Mouse (Mus musculus) liver, embryonic 16.5 days (tissue): ENCODE data around the gene Gm49711. TPM values are rescaled to one million over a fixed set of nuclear protein-coding genes. Genes with fewer than 3 reads are reported as not detected.

Source experiments
- ATAC-seq: fragments of 200-750 bp; cut with Nextera tagmentation; 2 replicates; pipeline ENCODE4 v1.8.0; 2017; ENCODE audit warnings: low read depth, mild to moderate bottlenecking, moderate number of reproducible peaks, moderate library complexity
- H3K27ac ChIP-seq: fragments of 300-500 bp; sonication (generic); 2 replicates; pipeline ENCODE4 v1.5.1; 2014; ENCODE audit warnings: mild to moderate bottlenecking, low read length
- H3K27me3 ChIP-seq: fragments of 300-500 bp; sonication (generic); 2 replicates; pipeline ENCODE4 v1.6.1; 2014; ENCODE audit warnings: low read depth, low read length, mixed read lengths; ENCODE audit not compliant: control insufficient read depth, insufficient read depth
- H3K36me3 ChIP-seq: fragments of 300-500 bp; sonication (generic); 2 replicates; pipeline ENCODE4 v1.6.1; 2014; ENCODE audit warnings: mild to moderate bottlenecking; ENCODE audit not compliant: control insufficient read depth, insufficient read depth
- H3K4me1 ChIP-seq: fragments of 300-500 bp; sonication (generic); 2 replicates; pipeline ENCODE4 v1.6.1; 2014; ENCODE audit warnings: low read depth, low read length, mixed read lengths; ENCODE audit not compliant: control insufficient read depth
- H3K4me2 ChIP-seq: fragments of 300-500 bp; sonication (generic); 2 replicates; pipeline ENCODE4 v1.6.1; 2014; ENCODE audit warnings: low read depth, low read length, mixed read lengths
- H3K4me3 ChIP-seq: fragments of 300-500 bp; sonication (generic); 2 replicates; pipeline ENCODE4 v1.5.1; 2014; ENCODE audit warnings: low read depth, mild to moderate bottlenecking, low read length
- H3K9ac ChIP-seq: fragments of 300-500 bp; sonication (generic); 2 replicates; pipeline ENCODE4 v1.6.1; 2014; ENCODE audit warnings: low read depth, low read length
- H3K9me3 ChIP-seq: fragments of 300-500 bp; sonication (generic); replicated peaks from 2 replicates; pipeline ENCODE4 v1.6.1; 2016; ENCODE audit warnings: low read length; ENCODE audit not compliant: control insufficient read depth
- WGBS: fragments of 180-500 bp; shearing (Covaris S2); extraction: QIAGEN DNeasy Blood & Tissue Kit; methylation state at CpG from one replicate; pipeline ENCODE4 v1.1.7; 2014; ENCODE audit not compliant: insufficient replicate concordance; 5-methylcytosine and 5-hydroxymethylcytosine counted together
- polyA plus RNA-seq: library from polyadenylated mRNA; unstranded; fragments of >200 nt; fragmentation: Nextera tagmentation; extraction: Ambion mirVana; gene quantifications from 2 replicates; pipeline ENCODE4 v1.2.1, GENCODE M21; 2015

Gm49711 gene
- polyA plus RNA-seq, 1 experiment from 2014 or later = not detected

DNA sequence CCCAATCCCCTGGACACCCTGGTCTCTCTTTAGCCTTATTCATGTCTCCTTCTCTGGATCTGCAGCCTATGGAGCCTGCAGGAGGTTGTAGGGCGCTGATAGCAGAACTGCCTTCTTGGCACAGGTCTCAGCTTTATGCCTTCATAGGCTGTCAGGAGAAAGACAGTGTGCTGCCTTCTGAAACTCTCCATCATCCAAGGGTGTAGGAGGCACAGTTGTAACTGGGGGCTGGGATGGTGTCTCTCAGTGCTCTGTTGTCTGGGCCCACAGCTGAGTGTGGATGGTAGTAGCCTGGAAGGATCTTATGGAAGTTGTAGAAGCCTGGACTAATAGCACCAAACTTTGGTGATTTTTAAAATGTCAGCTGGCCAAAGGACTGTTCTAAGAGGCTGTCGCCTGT is 46.8 kb downstream of the Gm49711 start:
- H3K36me3 ChIP-seq = no peaks in the 10 kb centered on the region
- H3K4me3 ChIP-seq = no peak overlapping the region
- H3K27me3 ChIP-seq = no peaks in the 10 kb centered on the region
- whole genome bisulfite sequencing = 67% methylated on average over 2 of the region's 2 CpGs
- H3K4me2 ChIP-seq = no peak overlapping the region
- ATAC-seq = no peak
- no peaks in the 10 kb centered on the region for H3K9me3 ChIP-seq
- H3K9ac ChIP-seq = no peak overlapping the region
- H3K27ac ChIP-seq = no peak overlapping the region
- H3K4me1 ChIP-seq = no peaks in the 10 kb centered on the region

DNA sequence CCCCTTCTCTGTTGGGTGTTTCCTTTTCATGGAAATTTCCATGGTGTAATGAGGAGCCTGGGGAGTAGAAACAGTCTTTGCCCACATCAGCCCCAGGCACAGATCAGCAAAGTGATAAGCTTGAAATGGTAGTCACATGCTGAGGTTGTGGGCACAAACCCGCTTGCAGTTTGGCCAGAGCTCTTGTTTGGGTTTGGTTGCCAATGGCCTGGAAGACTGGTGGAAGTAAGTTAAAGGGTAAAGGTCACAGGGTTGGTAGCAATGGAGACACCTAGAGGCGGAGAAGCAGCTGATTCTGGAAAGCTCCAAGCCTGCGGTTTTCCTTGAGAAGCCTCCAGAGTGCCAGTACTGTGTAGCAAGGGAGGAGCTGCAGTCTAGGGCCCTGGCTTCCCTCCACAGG is 47.5 kb downstream of the Gm49711 start:
- no peak for ATAC-seq
- no peaks in the 10 kb centered on the region for H3K9me3 ChIP-seq
- no peak overlapping the region for H3K9ac ChIP-seq
- H3K4me2 ChIP-seq = no peak overlapping the region
- no peaks in the 10 kb centered on the region for H3K4me1 ChIP-seq
- no peaks in the 10 kb centered on the region for H3K27me3 ChIP-seq
- no peak overlapping the region for H3K4me3 ChIP-seq
- H3K36me3 ChIP-seq = no peaks in the 10 kb centered on the region
- no peak overlapping the region for H3K27ac ChIP-seq
- 51% methylated on average over 3 of the region's 3 CpGs for WGBS

DNA sequence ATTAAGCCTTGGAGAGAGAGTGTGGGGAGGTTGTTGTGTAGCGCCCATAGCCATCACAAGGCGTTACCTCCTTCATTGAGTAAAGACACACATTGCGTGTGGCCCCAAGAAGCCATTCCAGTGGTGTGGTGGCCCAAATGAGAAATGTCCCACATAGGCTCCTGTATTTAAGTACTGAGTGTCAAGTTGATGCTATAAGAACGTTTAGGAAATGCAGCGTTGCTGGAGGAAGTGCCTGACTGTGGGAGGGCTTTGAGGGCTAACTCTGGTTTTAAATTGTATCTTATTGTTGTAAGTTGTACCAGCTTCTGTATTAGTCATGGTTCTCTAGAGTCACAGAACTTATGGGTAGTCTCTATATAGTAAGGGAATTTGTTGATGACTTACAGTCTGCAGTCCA is 49.2 kb downstream of the Gm49711 start:
- Histone ChIP-seq H3K36me3 (no peaks in the 10 kb centered on the region), H3K9me3 (no peaks in the 10 kb centered on the region), H3K9ac (no peak overlapping the region), H3K4me1 (no peaks in the 10 kb centered on the region), H3K27me3 (no peaks in the 10 kb centered on the region), H3K27ac (no peak overlapping the region), H3K4me2 (no peak overlapping the region), H3K4me3 (no peak overlapping the region)
- 72% methylated on average over 5 of the region's 5 CpGs for WGBS
- ATAC-seq = no peak

DNA sequence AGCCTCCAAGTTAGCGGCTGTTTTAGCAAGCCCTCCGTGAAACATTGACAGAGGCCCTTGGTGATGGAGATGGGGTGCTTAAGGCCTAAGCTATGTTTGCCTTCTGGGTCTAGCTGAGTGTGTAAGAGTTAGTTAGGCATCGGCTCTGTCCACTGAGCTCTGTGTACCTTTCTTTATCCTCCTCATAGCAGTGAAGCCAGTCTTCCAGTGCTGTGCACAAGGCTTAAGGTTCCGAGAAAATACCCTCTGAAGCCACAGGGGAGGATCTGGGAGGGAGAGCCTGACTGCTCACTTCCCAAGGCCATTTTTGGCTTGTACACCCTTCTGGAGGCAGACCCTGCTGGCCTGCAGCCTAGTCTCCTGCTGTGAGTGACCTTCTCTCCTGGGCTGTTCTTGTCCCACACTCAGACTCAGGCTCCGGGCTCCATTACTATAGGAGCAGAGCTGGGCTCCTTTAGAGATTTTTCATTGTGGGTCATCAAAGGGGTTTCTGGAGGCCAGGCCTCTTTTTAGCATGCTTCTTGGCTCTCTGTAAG is 56.7 kb downstream of the Gm49711 start:
- ATAC-seq = no peak
- Histone ChIP-seq H3K36me3 (no peaks in the 10 kb centered on the region), H3K4me3 (no peak overlapping the region), H3K4me1 (no peaks in the 10 kb centered on the region), H3K9ac (no peak overlapping the region), H3K27ac (no peak overlapping the region), H3K9me3 (no peaks in the 10 kb centered on the region), H3K4me2 (no peak overlapping the region), H3K27me3 (no peaks in the 10 kb centered on the region)
- 69% methylated on average over 5 of the region's 5 CpGs for WGBS

- H3K36me3 ChIP-seq = no peaks in the 10 kb centered on the region
- WGBS = 41% methylated on average over 20 of the region's 20 CpGs
- H3K4me3 ChIP-seq = no peak overlapping the region
- H3K27ac ChIP-seq = no peak overlapping the region
- no peaks in the 10 kb centered on the region for H3K9me3 ChIP-seq
- no peak for ATAC-seq
- no peaks in the 10 kb centered on the region for H3K4me1 ChIP-seq
- H3K4me2 ChIP-seq = 0 out of 2 replicates have a peak overlapping the region, but pooled peaks have one; percentile 4
- no peaks in the 10 kb centered on the region for H3K27me3 ChIP-seq
- no peak overlapping the region for H3K9ac ChIP-seq
Measured at GRCm38 (mm10) chr16:92115611-92116421, 57.7 kb downstream of the Gm49711 start.

DNA sequence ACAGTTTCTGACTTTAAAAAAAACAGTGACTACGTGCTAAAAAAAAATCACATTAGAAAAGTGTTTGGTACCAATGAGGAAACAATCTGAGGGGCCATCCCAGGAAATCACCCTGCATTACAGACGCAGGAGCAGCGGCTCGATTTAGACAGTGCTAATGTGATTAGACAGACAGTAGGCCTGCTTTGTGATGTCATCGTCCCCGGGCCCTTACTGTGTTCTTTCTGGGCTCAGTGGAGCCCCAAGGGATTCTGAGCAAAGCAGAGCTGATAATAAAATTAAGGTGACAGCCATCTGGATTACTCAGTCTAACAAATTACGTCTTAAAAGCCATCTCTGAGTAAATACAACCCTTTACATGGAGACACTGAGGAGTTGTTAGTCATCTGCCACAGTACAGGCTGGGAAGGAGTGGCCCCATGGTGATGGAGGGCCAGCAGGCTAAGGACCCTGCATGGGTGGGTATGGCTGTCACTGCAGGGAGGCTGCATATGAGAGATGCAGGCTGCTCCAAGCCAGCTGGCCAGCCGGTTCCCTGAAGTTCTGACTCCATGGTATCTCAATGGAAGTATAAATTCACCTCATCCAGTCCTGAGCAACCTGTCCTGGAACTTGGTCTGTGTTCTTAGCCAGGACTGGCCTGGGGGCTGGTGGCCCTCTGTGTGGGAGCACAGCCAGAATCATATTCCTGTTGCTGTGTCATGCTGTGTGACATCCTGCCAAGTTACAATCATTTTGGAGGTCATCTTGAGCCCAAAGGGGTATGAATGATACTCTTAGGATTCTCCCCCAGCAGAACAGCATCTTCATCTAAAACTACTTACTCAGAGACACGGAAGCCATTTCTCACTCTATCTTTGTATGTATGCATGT is 59.5 kb downstream of the Gm49711 start:
- no peak for ATAC-seq

DNA sequence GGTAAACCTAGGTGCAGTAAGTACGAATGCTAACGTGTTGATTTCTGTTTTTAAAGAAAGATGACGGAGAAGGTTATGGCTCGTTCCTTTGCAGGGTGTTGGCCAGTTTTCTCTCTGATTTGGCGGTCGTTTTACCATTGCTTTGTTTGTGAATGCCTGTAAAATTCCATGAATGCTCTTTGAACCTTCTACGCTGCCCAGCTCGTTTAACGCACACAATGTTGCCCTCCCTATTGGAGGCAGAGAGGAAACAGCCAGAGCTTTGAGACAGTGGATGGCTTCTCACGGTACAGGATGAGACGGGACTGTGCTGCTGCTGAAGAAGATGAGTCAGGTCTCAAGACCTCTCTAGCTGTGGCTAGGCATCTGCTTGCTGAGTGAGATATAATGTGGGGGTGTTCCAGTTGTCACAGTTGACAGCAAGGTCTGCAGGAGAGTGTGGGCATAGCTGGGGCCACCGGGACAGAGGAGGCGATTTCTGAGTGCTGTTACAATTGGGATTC is 60.9 kb downstream of the Gm49711 start:
- H3K27me3 ChIP-seq = no peaks in the 10 kb centered on the region
- H3K4me2 ChIP-seq = no peak overlapping the region
- H3K4me1 ChIP-seq = no peaks in the 10 kb centered on the region
- ATAC-seq = no peak
- no peak overlapping the region for H3K9ac ChIP-seq
- H3K27ac ChIP-seq = no peak overlapping the region
- H3K36me3 ChIP-seq = no peaks in the 10 kb centered on the region
- H3K9me3 ChIP-seq = no peaks in the 10 kb centered on the region
- no peak overlapping the region for H3K4me3 ChIP-seq
- WGBS = 65% methylated on average over 13 of the region's 13 CpGs

More for the DNA sequence above, 59.5 kb downstream of the Gm49711 start:
- Histone ChIP-seq H3K9ac (no peak overlapping the region), H3K4me2 (no peak overlapping the region), H3K4me3 (no peak overlapping the region), H3K27ac (no peak overlapping the region), H3K27me3 (no peaks in the 10 kb centered on the region), H3K4me1 (no peaks in the 10 kb centered on the region), H3K36me3 (no peaks in the 10 kb centered on the region), H3K9me3 (no peaks in the 10 kb centered on the region)
- WGBS = 72% methylated on average over 9 of the region's 9 CpGs

GRCm38 (mm10) chr16:92120899-92121531 is 62.9 kb downstream of the Gm49711 start:
- H3K27me3 ChIP-seq = no peaks in the 10 kb centered on the region
- ATAC-seq = no peak

More at GRCm38 (mm10) chr16:92120899-92121531, 62.9 kb downstream of the Gm49711 start:
- no peak overlapping the region for H3K9ac ChIP-seq
- H3K4me1 ChIP-seq = no peaks in the 10 kb centered on the region
- no peaks in the 10 kb centered on the region for H3K36me3 ChIP-seq
- H3K9me3 ChIP-seq = peaks cover 2% of the 10 kb centered on the region; the same call in 1 of the 2 replicates
- no peak overlapping the region for H3K4me2 ChIP-seq
- WGBS = 68% methylated on average over 17 of the region's 17 CpGs
- H3K4me3 ChIP-seq = no peak overlapping the region
- no peak overlapping the region for H3K27ac ChIP-seq
